Mouse (Mus musculus): ENCODE data around the gene Olfr829. TPM values are rescaled to one million over a fixed set of nuclear protein-coding genes. Genes with fewer than 3 reads are reported as not detected.
"Not testable (repeated sequence)": the region's sequence is repeated elsewhere in the genome, so short reads cannot be mapped to it uniquely, and the experiment has no call there.

Olfr829 gene
- not detected in 2 replicates for total RNA-seq (2017)

- no peak for ATAC-seq (replicated peaks in 1 of 2; ENCODE audit: insufficient read depth in 1 of 2, low FRiP score in 2 of 2, low TSS enrichment in 1 of 2, low read depth in 1 of 2, poor library complexity in 2 of 2, severe bottlenecking in 2 of 2)
Observed at GRCm38 (mm10) chr9:18854633-18855032, at the start of gene Olfr829. Gene Olfr829, plus strand, starts transcription at chr9:18854933.

DNA sequence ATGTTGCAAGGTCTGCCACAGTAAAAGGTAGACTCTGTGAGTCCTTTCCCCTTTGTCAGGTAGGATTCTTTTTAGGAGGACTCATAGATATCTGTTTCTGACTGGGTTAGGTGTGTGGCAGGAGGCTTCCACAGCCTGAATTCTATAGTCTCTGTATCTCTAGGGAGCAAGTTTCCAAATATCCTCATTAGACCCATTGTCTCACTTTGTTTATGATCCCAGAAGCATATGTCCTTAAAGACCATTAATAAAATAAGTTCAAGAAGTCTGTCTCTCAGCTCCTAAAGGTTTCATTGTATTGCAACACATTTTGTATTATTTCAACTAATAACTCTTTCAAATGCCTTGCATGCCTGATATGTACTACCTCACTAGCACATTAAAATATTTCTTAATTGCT is 35.3 kb upstream of the Olfr829 start, which contains the start of gene Olfr828:
Gene Olfr828 (minus strand): TSS at position 101 of the 400 bp plus-strand sequence.
- ATAC-seq (replicated peaks in 1 of 2; ENCODE audit: insufficient read depth in 1 of 2, low FRiP score in 2 of 2, low TSS enrichment in 1 of 2, low read depth in 1 of 2, poor library complexity in 2 of 2, severe bottlenecking in 2 of 2) = no peak

GRCm38 (mm10) chr9:18874393-18874792 is 19.7 kb downstream of the Olfr829 start, which contains the start of gene Olfr830:
Gene Olfr830, plus strand, starts transcription at chr9:18874693.
- no peak for ATAC-seq (replicated peaks in 1 of 2; ENCODE audit: insufficient read depth in 1 of 2, low FRiP score in 2 of 2, low TSS enrichment in 1 of 2, low read depth in 1 of 2, poor library complexity in 2 of 2, severe bottlenecking in 2 of 2)

- not testable (repeated sequence) for ATAC-seq (replicated peaks in 1 of 2; ENCODE audit: insufficient read depth in 1 of 2, low FRiP score in 2 of 2, low TSS enrichment in 1 of 2, low read depth in 1 of 2, poor library complexity in 2 of 2, severe bottlenecking in 2 of 2)
Observed at GRCm38 (mm10) chr9:18907699-18908098, 53.0 kb downstream of the Olfr829 start.

Other genes with a start within 250 kb of the Olfr829 start
- not detected in 2 replicates for gene Muc16, start 180.4 kb upstream of the Olfr829 start, total RNA-seq (2017)
- gene Olfr24, start 90.9 kb upstream of the Olfr829 start, total RNA-seq (2017) = not detected in 2 replicates
- gene Olfr828, start 35.4 kb upstream of the Olfr829 start, total RNA-seq (2017) = not detected in 2 replicates
- not detected in 2 replicates for gene Olfr830, start 19.8 kb downstream of the Olfr829 start, total RNA-seq (2017)
- not detected in 2 replicates for gene Olfr832, start 82.2 kb downstream of the Olfr829 start, total RNA-seq (2017)
- not detected in 2 replicates for gene Olfr834, start 133.1 kb downstream of the Olfr829 start, total RNA-seq (2017)
- not detected in 2 replicates for gene Olfr835, start 177.8 kb downstream of the Olfr829 start, total RNA-seq (2017)

All from hematopoietic stem cell, adult 5-6 weeks (primary cell).